Mouse (Mus musculus): ENCODE results near the gene Ccr5. TPM values are rescaled to one million over a fixed set of nuclear protein-coding genes. Genes with fewer than 3 reads are reported as not detected.

Ccr5 gene
- total RNA-seq, 2 experiments from 2014 or later: 8.8 to 12.7 TPM

- no peak for DNase-seq (ENCODE audit: extremely low spot score in 1 of 2, low spot score in 1 of 2)
Observed at GRCm38 (mm10) chr9:124137619-124138018, 16.3 kb downstream of the Ccr5 start.

- no peak for DNase-seq (ENCODE audit: extremely low spot score in 1 of 2, low spot score in 1 of 2)
Observed at GRCm38 (mm10) chr9:124138055-124138775, 16.9 kb downstream of the Ccr5 start.

GRCm38 (mm10) chr9:124143678-124144077 is 22.3 kb downstream of the Ccr5 start:
- DNase-seq (ENCODE audit: extremely low spot score in 1 of 2, low spot score in 1 of 2): no peak

- DNase-seq (ENCODE audit: extremely low spot score in 1 of 2, low spot score in 1 of 2): no peak
Observed at GRCm38 (mm10) chr9:124146307-124146706, 25.0 kb downstream of the Ccr5 start.

Other genes starting within 250 kb of the Ccr5 start
- under 1 TPM; 0.28 to 0.37 TPM for gene Ccr1, start 152.9 kb upstream of the Ccr5 start, total RNA-seq (2021)
- gene Ccr1l1, start 143.1 kb upstream of the Ccr5 start, total RNA-seq (2021): not detected
- gene Ccr3, start 99.6 kb upstream of the Ccr5 start, total RNA-seq (2021): not detected
- under 1 TPM; 0.07 to 0.23 TPM for gene Ccr2, start 19.6 kb upstream of the Ccr5 start, total RNA-seq (2021)
- gene 2010315B03Rik, start 191.2 kb downstream of the Ccr5 start, total RNA-seq (2021): 10 to 100 TPM; 16.6 to 18.7 TPM